Mouse (Mus musculus): ENCODE measurements at regions not wholly inside any gene's neighbourhood (a gene's known extent, or its start where the extent isn't known, plus 50 kb on each side); places are given as distances from the start of the nearest gene placed in this dataset.
"Not testable (repeated sequence)": the region's sequence is repeated elsewhere in the genome, so short reads cannot be mapped to it uniquely, and the experiment has no call there.

DNA sequence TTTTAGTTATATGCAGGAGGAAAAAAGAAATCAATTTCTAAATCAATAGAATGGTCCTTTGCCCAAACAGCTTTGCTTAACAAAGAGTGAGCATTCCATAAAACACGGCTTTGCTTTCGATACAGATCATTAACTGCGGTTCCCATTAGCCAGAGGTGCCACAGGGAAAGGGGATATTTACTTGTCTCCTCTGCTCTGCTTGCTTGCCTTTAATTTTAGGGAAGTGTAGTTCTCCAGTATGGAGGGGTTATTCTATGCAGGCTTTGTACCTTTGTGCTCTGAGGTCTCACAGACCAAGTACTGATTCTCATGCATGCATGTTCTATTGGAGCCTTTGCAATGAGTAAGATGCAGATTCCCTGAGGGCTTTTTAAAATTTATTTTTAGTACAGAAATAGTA is 520.2 kb upstream of the Stxbp6 start:
- no peak for DNase-seq (ENCODE audit: low spot score in 2 of 2)

DNA sequence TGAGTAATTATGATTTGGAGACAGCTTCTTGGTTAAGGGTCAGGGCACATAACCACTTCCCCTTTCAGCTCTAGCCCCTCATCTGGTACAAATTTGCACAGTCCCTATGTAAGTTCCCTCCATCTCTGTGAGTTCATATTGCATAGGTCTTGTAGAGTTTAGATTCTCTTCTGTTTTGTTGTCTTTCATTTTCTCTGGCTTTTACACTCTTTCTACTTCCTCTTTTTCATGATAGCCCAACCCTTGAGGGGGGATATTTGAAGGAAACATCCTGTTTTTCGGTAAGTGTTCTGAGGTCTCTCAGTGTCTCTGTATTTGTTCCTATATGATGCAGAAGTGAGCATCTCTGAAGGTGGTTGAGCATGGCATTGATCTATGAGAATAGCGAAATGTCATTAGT is 515.7 kb upstream of the Stxbp6 start:
- no peak for DNase-seq (ENCODE audit: low spot score in 2 of 2)

DNA sequence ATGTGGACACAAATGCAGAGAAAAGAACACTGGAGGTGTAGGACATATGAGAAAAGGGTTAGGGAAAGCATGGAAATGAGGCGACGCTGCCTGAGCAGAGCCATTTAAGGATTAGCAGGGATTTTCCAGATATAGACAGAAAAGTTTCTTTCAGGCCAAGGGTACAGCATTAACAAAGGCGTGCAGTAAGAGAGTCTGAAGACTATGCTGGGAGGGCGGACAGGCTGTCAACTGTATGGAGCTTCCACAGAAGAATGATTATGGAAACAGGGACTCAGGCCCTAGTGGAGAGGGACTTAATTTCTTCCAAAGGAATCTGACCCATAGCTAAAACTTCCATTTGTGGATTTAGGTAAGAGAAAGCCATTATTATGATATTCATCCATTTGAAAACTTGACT is 511.3 kb upstream of the Stxbp6 start:
- no peak for DNase-seq (ENCODE audit: low spot score in 2 of 2)

DNA sequence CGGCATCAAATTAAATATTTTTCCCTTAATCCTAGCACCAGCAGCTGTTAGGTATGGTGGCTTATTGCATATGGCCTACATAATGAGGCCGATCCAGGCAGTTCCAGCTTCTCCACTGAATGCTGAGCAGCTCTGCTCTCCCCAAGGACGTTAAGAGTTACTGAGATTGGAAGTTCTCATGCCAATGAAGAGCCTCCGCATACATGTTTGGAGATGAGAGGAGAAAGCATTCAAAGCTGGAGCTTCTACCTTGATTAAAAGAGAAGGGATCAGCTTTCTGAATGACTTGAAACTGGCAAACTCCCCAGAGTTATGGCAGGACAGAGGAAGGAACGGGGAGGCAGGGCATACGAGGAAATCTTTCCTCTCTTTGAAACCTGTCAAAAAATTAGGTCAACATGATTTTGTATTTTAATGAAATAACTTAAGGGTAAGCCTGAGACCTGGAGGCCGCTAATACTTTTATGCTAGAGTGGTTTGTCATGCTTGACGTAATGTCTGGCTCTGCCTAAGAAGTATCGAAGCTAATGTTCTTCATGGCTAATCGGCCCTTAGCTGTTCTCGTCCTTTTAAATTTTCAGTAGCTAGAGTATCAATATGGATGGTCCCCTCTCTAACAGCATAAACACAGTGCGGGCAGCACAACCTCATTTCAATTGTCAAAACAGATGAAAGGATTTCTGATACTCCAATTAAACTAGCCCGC is 489.0 kb upstream of the Stxbp6 start:
- DNase-seq (ENCODE audit: low spot score in 2 of 2), result no peak

DNA sequence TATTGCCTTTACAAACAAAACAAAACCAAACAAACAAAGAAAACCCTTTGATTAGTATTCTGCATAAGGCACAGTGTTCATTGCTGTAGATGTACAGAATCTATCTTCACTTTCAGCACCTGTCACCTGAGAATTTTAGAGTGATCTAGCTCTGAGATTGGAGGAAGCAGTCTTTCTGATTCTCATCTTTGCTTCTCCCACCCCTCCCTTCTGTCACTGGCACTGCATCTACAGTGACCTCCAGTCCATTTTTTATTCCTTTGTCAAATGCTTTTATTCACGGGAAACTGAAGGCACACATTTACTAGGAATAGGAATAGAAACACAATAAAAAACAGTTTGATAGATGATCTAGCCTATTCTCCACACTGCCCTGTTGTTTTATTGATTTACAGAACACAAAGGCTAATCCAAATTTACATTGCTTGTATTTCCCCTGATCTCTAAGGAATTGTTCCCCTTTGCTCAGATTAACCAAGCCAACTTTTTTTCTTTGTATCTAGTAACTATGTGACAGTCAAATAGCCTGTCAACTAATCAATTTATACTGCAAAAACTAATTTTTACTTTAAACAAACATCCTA is 488.2 kb upstream of the Stxbp6 start:
- no peak for DNase-seq (ENCODE audit: low spot score in 2 of 2)

DNA sequence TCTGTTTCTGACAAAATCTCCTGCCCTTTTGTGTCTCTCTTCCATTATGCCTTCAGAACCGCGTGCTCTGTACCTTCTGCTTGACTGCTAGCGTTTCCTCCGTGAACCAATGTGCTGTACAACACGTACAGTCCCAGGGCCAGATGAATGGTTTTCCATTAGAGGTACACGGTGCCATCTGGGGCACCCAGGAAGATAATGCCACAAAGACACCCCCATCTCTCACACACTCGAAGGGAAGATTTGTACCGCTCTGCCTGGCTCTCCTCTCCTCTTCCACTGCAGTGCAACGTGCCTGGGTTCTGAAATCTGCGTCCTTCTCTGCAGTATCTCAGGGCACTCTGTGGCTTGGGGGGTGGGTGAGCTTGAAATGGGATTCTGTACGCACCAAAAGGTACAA is 487.4 kb upstream of the Stxbp6 start:
- no peak for DNase-seq (ENCODE audit: low spot score in 2 of 2)

DNA sequence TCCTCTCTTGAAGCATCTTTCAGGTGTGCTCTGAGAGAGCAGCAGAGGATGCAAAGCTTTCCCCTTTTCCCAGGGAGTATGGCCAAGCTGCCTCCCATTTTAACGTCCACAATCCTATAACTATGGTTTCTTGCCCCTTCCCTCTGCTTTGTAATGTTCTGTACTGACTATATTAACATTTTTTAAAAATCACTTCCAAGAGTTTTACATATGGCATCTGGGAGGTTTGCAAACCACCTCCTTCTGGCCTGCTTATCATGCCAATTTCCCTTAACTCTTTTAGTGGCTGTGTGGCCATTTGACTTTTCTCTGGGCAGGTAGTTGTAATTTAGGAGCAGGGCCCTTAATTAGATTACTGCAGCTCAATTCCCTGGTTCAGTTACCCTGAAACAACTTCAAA is 486.9 kb upstream of the Stxbp6 start:
- DNase-seq (ENCODE audit: low spot score in 2 of 2), result no peak

DNA sequence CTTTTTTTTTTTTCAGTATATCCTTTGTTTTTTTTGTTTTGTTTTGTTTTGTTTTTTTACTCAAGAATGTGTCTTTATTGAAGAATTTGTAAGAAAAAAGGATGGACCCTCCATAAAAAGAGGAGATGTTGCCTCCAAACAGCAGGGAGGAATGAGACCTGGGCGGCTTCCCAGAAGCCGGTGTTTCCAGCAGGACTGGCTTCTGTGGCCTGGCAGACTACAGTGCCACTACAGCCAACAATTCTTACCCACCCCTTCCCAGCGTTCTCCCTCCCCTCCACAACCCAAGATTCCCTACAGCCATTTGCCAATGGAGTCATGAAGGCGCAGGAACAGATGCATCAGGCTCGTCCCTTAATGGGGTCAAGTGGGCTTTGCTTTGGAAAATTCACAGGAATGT is 475.4 kb upstream of the Stxbp6 start:
- not testable (repeated sequence) for DNase-seq (ENCODE audit: low spot score in 2 of 2)

DNA sequence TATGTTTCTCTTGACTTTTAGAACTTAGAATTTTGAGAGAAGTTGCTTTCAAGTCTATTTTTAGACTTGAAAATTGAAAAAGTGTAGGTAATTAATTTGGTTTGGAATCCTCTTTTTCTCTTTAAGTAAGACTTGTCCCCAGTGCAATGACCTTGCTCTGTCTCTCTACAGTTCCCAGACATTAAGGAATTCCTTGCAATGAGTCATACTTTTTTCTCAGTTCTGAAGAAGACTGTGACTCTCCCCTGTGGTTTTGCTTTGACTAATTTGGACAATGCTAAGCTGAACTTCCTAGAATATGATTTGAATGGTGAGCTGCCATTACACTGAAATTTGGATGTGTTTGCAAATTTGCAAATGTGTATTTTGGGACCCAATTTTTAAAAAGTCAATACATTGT is 445.0 kb upstream of the Stxbp6 start:
- DNase-seq (ENCODE audit: low spot score in 2 of 2), result no peak

DNA sequence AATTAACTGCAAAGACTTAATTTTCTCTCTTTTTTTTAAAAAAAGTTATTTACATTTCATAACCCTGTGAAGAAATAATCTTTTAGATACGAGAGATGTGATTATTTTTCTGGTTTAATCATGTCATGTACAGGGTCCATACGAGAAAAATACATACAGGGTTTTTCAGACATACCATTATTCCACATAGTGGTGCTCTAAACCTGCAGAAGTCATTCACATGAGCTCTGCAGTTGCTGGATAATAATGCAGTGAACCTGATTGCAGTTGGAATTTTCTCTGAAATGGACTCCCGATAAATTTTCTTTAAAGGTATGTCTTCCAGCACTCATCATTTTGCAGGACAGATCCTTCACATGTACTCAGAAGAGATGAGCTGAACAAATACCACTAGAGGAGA is 439.9 kb upstream of the Stxbp6 start:
- no peak for DNase-seq (ENCODE audit: low spot score in 2 of 2)

DNA sequence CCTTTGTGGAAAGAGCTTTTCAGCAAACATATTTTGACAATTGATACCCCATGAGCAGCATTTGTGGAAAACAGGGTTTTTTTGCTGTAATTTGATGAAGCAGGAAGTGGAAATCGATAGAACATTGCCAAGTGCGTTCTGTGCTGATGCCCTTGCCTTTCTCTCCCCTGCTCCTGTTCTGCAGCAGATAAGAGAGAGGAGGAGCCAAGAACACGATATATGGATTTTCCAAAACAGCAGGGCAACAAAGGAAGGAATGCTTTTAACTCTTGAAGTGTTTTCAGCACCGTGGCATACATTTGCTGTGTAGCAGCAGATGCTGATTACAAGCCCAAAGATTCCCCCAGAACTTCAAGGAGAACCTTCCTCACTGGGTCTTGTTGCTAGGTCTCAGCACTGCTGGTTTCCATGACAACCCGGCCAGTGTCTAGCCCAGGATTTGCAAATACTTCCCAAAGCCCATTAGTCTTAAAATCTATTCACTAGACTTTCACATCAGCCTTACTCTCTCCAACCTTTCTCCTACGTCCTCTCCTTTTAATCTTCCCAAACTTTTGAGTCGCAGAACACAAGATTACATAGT is 433.0 kb upstream of the Stxbp6 start:
- DNase-seq (ENCODE audit: low spot score in 2 of 2), result no peak

DNA sequence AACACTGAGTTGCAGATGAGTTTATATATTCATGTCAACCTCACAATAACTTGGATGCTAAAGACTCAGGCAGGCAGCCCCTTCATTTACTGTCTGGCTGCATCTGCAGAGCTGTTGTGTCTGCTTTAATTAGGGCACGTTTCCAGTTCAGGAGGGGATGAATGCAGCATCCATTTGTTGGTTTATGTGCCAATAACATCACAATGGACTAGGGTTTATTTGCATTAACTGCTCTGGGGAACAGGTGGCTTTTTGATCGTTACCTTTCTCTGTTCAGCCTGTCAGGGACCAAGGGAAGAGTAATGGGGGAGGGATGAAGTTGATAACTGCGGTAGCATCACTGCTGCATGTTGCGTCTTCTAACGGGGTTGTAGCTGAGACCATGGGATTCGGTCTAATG is 425.3 kb upstream of the Stxbp6 start:
- no peak for DNase-seq (ENCODE audit: low spot score in 2 of 2)

DNA sequence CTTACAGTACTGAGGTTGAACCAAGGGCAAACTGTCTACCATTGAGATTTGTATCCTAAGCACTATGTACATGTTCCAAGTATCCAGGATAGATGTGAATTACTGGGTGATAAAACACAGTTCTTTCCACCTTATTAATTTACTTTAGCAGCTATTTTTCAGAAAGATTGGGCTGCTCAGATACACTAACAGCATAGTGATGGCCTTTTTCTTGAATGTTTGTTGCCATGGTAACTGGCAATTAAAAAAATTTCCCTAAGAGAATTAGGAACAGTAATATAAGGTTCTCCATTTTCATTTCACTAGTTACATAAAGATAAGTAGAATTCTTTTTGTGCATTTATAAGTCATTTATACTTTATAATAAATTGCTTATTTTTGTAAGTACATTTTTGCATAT is 423.7 kb upstream of the Stxbp6 start:
- no peak for DNase-seq (ENCODE audit: low spot score in 2 of 2)

DNA sequence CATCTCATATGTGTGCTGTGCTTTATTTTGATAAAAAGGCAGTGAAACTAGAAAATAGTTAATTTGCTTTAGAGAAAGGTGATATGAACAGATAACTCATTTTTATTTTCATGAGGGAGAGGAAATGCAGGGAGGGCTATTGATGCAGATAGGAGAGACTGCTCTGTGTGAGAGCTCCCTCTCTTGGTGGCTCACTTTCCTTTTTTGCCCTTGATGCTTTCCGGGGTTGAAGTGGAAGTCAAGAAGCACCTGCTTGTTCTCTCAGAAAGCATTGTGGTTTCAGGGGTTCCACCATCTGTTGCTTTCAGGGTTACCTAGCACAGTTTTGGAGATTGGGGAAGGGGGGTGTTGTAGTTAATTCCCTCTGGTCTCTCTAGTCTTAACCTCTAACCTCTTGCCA is 414.5 kb upstream of the Stxbp6 start:
- no peak for DNase-seq (ENCODE audit: low spot score in 2 of 2)

DNA sequence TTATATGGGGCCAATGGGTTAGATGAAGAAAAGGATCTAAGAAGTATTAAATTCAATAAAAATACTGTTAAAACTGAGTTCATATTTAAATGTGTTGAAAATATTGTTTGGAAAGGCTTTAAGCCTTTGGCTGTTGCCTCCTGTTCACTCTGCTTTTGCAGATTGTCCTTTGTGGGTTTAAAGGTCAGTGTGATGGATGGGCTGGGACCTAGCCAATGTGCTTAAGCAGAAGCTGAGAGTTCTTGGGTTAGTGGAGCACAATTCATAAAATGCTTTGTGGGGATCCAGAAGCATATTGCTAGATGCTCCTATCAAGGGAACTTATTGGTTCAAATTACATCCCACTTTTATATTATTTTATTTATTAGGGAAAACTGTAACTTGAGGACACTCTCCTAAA is 402.4 kb upstream of the Stxbp6 start:
- DNase-seq (ENCODE audit: low spot score in 2 of 2), result no peak

DNA sequence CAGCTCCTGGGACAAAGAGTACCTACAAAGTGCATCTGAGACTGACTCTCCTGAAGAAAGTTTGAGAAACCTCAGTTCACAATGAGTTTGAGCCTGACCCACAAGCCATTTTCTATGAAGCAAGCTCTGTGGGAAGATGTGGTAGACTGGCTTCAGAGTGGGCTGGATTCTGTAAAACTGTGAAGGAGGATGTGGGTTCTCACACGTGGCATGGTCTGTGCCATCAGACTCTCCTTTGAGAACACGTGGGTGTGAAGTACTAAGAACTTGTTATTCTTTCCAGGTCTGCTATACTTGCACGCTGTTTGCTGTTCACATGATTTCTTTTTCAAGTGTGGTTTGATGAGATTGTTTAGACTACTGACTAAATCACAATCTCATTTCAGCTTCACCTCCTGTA is 393.6 kb upstream of the Stxbp6 start:
- no peak for DNase-seq (ENCODE audit: low spot score in 2 of 2)

DNA sequence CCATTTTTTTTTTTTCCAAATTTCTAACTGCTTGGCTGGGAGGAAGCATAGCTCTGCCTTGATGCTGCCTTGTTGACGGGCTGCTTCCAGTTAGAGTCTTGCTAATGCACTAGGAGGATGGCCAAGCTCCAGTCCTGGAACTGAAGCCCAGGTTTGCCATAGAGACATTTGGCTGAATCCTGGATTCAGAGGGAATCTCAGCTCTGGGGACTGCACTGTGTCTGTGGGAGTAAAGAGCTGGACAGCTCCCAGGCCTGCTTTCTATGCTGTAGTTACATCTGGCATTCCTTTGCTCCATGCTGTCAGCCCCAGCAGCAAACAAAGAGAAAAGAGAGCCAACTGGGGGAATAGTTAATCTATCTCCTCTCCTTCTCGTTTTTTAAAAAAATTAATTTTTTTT is 392.5 kb upstream of the Stxbp6 start:
- peak in 1 of 2 experiments; percentile 31 for DNase-seq (ENCODE audit: low spot score in 2 of 2)

DNA sequence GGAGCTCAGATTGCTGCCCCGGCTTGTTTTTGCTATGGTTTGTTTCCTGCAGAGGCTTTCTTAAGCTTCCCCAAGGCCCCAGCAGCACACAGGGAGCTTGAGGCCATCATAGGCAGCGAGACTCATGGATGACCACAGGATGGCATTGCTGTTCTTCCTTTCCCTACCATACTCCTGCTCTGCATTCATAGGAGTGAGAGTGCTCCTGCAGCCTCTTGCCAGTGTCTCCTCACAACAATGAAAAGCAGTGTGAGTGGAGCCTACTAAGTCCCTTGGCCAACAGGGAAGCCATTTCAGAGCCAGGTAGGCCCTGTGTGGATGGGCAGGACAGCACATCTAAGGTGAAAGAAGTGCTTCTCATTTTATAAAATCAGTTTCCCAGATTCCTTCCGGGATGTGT is 391.6 kb upstream of the Stxbp6 start:
- DNase-seq (ENCODE audit: low spot score in 2 of 2), result no peak

DNA sequence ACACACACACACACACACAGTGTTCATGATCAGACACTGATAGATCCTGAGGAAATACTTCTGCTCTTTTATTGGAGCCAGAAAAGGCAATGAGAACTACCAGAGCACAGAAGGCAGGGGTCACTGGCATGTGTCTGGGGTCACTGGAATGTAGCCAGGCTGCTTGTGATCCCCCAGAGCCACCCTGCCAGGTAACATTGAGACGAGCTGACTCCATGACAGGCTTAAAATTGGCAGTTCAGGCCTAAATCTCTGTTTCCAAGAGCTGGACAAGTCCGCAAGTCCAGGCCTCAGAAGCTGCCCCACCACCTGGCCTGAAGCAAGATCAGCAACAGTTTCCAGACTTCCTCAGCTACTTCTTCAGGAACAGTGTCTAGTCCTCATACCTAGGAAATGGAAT is 390.4 kb upstream of the Stxbp6 start:
- DNase-seq (ENCODE audit: low spot score in 2 of 2), result no peak

DNA sequence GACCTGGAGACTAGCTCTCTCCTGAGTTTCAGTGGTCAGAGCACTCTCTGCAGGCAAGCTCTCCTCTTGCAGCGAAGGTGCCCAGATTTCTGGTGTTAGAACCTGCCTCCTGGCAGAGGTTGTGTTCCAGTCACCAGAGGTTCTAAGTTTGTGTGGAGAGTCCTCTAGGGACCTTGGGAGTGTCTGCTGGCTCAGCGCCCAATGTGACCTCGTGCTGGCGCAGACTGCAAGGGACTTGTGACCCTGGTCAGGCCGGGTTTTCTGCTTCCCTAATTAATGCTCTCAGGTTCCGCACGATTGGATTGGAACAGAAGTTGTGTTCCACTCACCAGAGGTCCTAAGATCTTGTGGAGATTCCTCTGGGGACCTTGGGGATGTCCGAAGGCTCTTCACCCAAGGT is 384.2 kb upstream of the Stxbp6 start:
- not testable (repeated sequence) for DNase-seq (ENCODE audit: low spot score in 2 of 2)

DNA sequence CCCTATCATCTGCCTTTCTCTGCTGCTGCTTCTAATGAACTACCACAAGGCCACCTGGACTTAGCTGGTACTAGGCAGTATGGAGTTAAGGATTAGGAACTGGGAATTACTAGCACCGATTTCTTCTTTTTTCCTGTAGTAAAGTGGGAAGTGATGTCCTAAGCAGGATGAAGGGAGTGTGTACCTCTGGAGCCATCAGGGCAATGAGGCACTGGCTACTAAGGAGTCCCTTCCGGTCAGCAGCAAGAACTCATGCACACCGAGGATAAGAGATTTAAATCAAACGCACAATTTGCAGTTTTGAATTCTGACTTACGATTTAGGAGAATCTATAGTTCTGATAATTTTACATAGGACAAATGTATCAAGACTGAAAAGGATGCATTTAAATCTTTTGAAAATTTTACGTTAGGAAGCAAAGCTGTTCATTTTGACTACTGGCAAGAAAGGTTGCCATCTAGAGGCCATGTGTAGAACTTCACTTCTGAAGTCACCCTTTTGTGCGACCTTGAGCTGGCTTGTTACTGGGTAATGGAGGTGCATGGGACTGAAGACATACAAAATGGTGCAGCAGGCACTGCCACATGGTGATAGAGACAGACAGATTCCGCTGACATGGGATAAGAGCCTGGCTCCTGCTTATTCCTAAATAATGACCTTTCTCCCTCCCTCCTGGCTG is 369.1 kb upstream of the Stxbp6 start:
- no peak for DNase-seq (ENCODE audit: low spot score in 2 of 2)

DNA sequence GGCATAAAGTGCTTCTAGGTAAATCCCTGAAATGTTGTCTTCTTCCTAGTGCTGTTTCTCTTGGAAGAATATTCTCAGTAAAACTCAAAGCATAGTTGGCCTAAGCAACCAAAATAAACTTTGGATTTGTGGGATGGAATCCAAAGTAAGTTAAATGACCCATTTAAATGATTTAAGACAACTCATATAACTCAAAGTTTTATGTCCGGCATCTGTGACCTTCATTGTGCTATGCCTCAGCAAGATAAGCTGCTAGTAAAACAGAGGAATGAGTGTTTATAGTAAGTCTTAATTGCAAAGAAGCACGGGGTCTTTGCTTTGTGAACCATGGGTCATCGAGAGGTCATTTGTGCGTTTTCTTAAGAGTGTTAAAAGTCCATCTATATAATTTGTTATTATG is 368.0 kb upstream of the Stxbp6 start:
- DNase-seq (ENCODE audit: low spot score in 2 of 2), result no peak

DNA sequence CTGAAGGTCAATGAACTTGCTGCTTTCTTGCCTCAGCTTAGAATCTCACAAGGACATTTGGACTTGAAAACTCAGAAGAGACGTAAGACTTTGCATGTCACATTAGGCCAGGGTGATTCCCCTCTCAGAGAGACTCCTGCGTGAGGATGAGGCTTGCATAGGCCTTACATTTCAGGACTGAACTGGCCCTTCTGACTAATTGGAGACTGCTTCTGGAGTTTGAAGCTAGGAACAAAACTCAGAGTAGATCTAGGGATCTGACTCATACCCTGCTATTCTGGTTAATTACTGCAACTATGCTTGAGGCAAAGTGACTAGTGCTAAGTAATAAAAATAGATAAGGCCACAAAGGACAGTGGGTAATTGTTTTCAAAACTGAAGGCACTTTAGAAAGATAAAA is 365.2 kb upstream of the Stxbp6 start:
- DNase-seq (ENCODE audit: low spot score in 2 of 2), result no peak

All from urinary bladder, postnatal 4 days (tissue).